Mouse (Mus musculus): ENCODE measurements around the gene Cdkn1a.

DNA sequence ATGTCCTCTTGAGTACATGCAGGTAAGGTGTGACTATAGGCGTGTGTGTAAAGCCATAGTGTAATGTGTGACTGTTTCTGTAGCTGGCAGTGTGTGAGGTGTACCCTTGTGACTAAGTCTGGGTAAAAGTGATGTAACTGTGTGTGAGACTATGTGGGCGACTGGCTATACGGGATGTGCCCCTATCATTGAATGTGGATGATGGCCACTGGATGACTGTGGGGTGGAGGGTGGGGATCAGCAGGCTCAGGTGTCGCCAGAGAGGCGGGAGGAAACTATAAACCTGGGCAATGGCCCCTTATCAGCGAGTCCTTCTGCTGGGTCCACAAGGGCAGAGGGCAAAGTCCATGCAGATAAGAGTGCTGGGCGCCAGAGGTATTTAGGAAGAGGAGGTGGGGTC lies 40.9 kb upstream of the Cdkn1a start:
- TF ChIP-seq CTCF (conservative IDR thresholded peaks at IDR 0.05; ENCODE audit: low read length) (no peak), POU5F1 (IDR thresholded peaks at IDR 0.05; ENCODE audit: borderline replicate concordance, low read length) (no peak)
